Mouse (Mus musculus) embryonic stem cell, embryonic (primary cell): ENCODE measurements around the gene Meioc.

Experiments
- CTCF ChIA-PET, 4 experiments: fragments of 300-600 bp in 2 of 4; fragments of 350-600 bp in 2 of 4; sonication (Branson Sonifier 250); formaldehyde crosslinking; loops; one replicate each; lab custom pipeline; 2022; ENCODE audit warnings: inconsistent platforms in 2 of 4; lab: Charles Lee
- POLR2A ChIA-PET, 4 experiments: fragments of 300-600 bp in 2 of 4; fragments of 350-600 bp in 2 of 4; sonication (Branson Sonifier 250); formaldehyde crosslinking; loops; one replicate each; lab custom pipeline; 2022; ENCODE audit warnings: antibody characterized with exemption in 4 of 4, inconsistent platforms in 1 of 4; lab: Charles Lee

Gene Meioc

DNA sequence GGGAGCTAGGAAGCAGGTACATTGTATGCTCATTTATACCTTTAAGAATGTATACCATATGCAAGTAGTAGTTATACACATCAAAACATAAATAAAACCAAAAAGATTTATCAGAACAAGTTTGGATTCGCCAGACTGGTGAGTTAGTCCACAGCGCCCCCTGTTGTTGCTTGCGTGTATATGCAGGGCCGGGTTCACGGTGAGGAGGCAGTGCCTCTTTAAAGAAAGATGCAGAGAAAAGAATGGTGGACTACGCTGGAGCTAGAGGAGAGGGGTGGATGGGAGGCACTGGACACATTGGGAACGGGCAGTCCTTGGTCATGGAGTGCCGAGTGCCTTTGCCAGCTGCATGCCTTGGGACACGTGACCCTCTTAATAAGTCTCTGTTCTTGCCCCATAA lies 12.1 kb upstream of the Meioc start:
- CTCF ChIA-PET: interaction anchor here (0.6 to 4.5 kb wide), 23 partner anchors 8 to 567 kb away, joined by 3 to 27 read pairs (median 4); partner anchors contain the start of gene Fam171a2 (in 1 of the 4)

GRCm38 (mm10) chr11:102652844-102653243 lies 10.7 kb upstream of the Meioc start:
- POLR2A ChIA-PET: interaction anchor here in 2 of 4 experiments (0.7 to 1.2 kb wide), 4 partner anchors 13 to 83 kb away, joined by 3 to 5 read pairs (median 4); partner anchors contain the start of gene Ccdc43 (in 1 of the 2)
- CTCF ChIA-PET: interaction anchor here (0.6 to 4.5 kb wide), 30 partner anchors 8 to 344 kb away, joined by 3 to 27 read pairs (median 4); partner anchors contain the start of gene Fzd2 (in 1 of the 4)

More for the DNA sequence above, 12.1 kb upstream of the Meioc start:
- POLR2A ChIA-PET: no interaction called here

DNA sequence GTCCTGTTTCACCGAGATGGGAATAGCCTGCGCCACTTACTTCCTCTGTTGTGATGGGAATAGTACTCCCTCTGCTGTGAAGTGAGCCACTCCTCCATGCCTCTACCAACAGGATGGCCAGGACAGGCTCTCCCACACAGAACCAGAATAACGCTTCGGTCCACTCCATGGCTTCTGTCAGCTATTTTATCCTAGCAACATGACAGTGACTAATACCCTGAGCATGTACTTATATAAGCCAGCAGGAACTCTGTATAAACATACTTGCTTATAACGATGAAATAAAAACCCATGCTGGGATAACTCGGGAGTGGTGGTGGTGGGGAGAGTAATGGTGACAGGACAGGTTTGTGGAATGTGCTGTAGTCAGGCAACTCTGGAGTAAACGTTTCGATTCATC lies 7.6 kb upstream of the Meioc start:
- ChIA-PET CTCF (interaction anchor here in 2 of 4 experiments (0.9 to 1.9 kb wide), 3 partner anchors 56 to 83 kb away, joined by 4 to 5 read pairs (median 5); no protein-coding TSS in a partner anchor), POLR2A (interaction anchor here in 1 of 4 experiments (1.2 to 1.4 kb wide), 2 partner anchors 9 to 87 kb away, joined by 3 to 4 read pairs; no protein-coding TSS in a partner anchor)

DNA sequence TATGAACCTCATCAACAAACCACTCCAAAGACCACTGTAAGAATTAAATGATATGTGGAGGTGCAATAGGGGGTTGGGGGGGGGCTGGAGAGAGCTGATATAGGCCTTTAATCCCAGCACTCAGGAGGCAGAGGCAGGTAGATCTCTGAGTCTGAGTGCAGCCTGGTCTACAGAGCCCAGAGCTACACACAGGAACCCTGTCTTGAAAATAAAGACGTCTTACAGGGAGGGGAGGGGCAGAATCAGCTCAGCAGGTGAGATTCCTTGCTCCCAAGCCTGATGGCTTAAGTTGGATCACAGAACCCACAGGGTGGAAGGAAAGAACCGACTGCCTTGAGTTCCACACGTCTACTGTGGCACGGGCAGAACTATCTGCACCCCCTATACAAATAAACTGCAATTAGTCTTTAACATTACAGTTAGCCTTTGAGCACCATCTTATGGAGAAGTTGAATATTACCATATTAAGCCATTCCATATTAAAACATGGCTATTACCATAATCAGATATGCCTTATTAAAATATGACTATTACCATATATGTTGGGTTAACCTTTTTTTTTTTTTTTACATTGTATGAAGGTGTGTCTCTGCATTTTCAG lies 7.1 kb upstream of the Meioc start:
- POLR2A ChIA-PET: interaction anchor here in 2 of 4 experiments (0.6 to 1.4 kb wide), 3 partner anchors 9 to 90 kb away, joined by 3 to 4 read pairs (median 3); no protein-coding TSS in a partner anchor

DNA sequence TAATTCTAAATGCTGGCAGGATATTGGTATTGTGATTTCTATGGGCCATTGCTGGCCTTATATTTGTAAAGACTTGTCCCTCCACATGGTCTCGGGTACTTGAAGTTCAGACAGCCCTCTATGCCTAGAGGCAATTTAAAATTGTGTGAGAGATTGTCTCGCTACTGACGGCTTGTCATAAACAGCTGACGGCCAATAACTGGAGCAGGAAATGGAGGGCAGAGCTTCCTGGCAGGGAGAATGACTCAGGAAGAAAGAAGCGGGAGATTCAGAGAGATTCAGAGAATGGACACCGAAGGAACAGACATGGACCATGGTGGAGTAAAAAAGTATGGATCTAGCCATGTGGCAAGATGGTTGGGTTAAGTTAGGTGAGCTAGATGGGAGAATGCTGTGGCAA lies 6.6 kb upstream of the Meioc start:
- POLR2A ChIA-PET: interaction anchor here in 2 of 4 experiments (0.6 to 1.4 kb wide), 3 partner anchors 8 to 90 kb away, joined by 3 to 4 read pairs (median 3); no protein-coding TSS in a partner anchor
- CTCF ChIA-PET: interaction anchor here in 2 of 4 experiments (0.5 to 1.9 kb wide), 5 partner anchors 57 to 1427 kb away, joined by 3 to 5 read pairs (median 5); no protein-coding TSS in a partner anchor

More for the DNA sequence above, 7.1 kb upstream of the Meioc start:
- CTCF ChIA-PET: interaction anchor here in 3 of 4 experiments (0.5 to 1.9 kb wide), 5 partner anchors 57 to 409 kb away, joined by 4 to 5 read pairs (median 5); no protein-coding TSS in a partner anchor

- POLR2A ChIA-PET: interaction anchor here in 3 of 4 experiments (0.5 to 2.5 kb wide), 20 partner anchors 9 to 604 kb away, joined by 3 to 11 read pairs (median 4); partner anchors contain the start of genes C1ql1 (in 1 of the 3), Fzd2 (in 1 of the 3) and Gpatch8 (in 1 of the 3)
- CTCF ChIA-PET: interaction anchor here in 3 of 4 experiments (0.5 to 1.5 kb wide), 16 partner anchors 12 to 527 kb away, joined by 3 to 7 read pairs (median 4); partner anchors contain the start of gene Fzd2 (in 1 of the 3)
Observed at GRCm38 (mm10) chr11:102665151-102665550, 1.6 kb downstream of the Meioc start.

DNA sequence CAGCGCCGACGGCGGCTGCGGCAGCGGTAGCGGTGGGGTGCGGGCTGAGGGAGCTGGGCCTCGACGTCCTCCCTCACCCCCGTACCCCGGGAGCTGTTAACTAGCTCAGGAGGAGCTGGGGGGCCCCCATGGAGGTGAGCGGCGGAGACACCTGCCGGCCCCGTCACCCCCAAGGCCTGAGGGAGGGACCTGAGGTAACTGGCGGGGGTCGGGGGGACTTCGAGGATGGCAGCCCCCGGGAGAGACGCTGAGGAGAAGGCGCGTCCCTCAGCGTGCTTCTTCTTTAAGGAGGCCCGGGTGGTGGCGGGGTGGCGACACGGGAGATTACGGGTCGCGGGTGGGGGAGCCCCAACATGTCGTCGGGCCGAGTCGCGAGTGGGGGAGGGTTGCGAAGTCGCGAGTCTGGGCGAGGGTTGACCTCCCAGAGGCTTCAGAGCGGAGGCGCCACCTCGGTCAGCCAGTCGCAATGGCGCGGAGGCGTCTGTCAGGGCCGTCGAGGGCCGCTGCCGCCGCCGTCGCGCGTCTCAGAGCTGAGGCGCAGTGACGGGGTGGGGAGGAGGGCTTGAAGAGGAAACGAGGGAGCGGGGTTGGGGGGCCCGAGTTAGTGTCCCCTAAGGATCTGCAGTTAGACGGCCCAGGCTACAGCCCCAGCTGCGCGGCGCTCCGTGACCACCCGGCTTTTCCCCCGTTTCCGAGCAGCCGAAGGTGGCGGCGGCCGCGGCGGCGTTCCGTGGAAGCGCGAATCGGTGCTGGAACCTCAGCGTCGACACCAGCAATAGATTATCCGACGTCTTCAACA lies 2.3 kb downstream of the Meioc start:
- ChIA-PET POLR2A (interaction anchor here in 3 of 4 experiments (0.5 to 2.5 kb wide), 13 partner anchors 10 to 450 kb away, joined by 3 to 6 read pairs (median 4); partner anchors contain the start of genes Fzd2 (in 1 of the 3), Gpatch8 (in 1 of the 3) and Hexim1 (in 1 of the 3)), CTCF (interaction anchor here (0.6 to 1.5 kb wide), 10 partner anchors 13 to 527 kb away, joined by 3 to 7 read pairs (median 4); partner anchors contain the start of gene Fzd2 (in 1 of the 4))

- ChIA-PET POLR2A (interaction anchor here (0.6 to 2.0 kb wide), 19 partner anchors 8 to 658 kb away, joined by 3 to 10 read pairs (median 3); partner anchors contain the start of gene Tmub2 (in 1 of the 4)), CTCF (interaction anchor here (0.5 to 1.8 kb wide), 58 partner anchors 9 to 965 kb away, joined by 3 to 11 read pairs (median 3); partner anchors contain the start of genes Adam11 (in 1 of the 4), C1ql1 (in 1 of the 4), Fzd2 (in 1 of the 4) and Gm11627 (in 1 of the 4))
Observed at GRCm38 (mm10) chr11:102690162-102690561, 26.6 kb downstream of the Meioc start.

DNA sequence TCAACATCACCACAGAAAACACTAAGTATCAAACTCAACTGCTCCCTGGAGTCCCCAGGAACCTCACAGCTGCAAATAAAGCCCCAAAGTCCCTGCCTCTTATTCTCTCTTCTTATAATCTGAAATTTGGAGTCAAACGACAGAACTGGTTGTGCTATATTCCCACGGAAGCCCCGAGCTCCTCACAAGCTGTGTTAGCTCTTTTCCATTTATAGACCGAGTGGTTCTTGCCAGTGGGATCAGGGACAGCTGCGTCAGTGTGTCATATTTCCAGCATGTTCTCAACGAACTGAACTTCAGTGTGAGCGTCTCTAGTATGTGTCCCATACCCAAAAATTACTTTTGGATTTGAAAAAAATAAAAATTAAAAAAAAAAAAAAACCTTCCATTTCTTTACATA lies 31.8 kb downstream of the Meioc start:
- ChIA-PET POLR2A (interaction anchor here in 2 of 4 experiments (0.7 to 1.9 kb wide), 5 partner anchors 9 to 1464 kb away, joined by 3 to 5 read pairs (median 4); no protein-coding TSS in a partner anchor), CTCF (interaction anchor here in 2 of 4 experiments (0.6 to 0.7 kb wide), 2 partner anchors 79 to 197 kb away, joined by 3 to 5 read pairs; no protein-coding TSS in a partner anchor)

- ChIA-PET CTCF (interaction anchor here in 1 of 4 experiments (0.6 to 1.4 kb wide), 3 partner anchors 59 to 195 kb away, joined by 3 to 4 read pairs (median 3); partner anchors contain the start of gene Gm11627), POLR2A (interaction anchor here in 3 of 4 experiments (0.5 to 1.4 kb wide), 13 partner anchors 8 to 487 kb away, joined by 3 to 6 read pairs (median 3); partner anchors contain the start of gene Meioc (in 1 of the 3))
Observed at GRCm38 (mm10) chr11:102697338-102698017, 34.0 kb downstream of the Meioc start, which contains the start of gene Ccdc43. Gene Ccdc43, minus strand, starts transcription at chr11:102697782.

- ChIA-PET POLR2A (interaction anchor here in 3 of 4 experiments (0.5 to 1.4 kb wide), 11 partner anchors 8 to 488 kb away, joined by 3 to 6 read pairs (median 3); partner anchors contain the start of gene Meioc (in 1 of the 3)), CTCF (interaction anchor here in 1 of 4 experiments (0.6 to 1.4 kb wide), 3 partner anchors 59 to 195 kb away, joined by 3 to 4 read pairs (median 3); partner anchors contain the start of gene Gm11627)
Observed at GRCm38 (mm10) chr11:102698018-102698476, 34.5 kb downstream of the Meioc start.

DNA sequence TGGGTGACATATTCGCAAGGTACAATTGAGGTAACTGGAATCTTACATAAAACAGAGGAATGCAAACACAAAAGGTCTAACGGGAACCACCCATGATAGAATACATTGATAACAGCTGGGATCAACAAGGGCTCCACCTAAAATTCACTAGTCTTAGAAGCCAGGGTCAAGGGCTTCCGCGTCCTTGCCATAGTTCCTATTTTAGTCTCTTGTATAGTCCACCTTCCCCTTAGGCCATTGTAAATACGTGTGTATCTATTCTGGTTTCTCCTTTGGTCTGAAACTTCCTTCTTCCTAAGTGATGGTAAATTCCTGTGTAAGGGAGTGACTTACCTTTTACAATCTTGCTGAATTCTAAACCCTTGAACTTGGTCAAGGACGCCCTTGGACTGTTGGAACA lies 38.7 kb downstream of the Meioc start:
- POLR2A ChIA-PET: interaction anchor here in 1 of 4 experiments (0.6 to 1.6 kb wide), 2 partner anchors 12 to 190 kb away, joined by 3 to 4 read pairs; no protein-coding TSS in a partner anchor
- CTCF ChIA-PET: interaction anchor here in 2 of 4 experiments (0.6 to 1.6 kb wide), 2 partner anchors 12 to 133 kb away, joined by 3 to 5 read pairs; no protein-coding TSS in a partner anchor

- CTCF ChIA-PET: interaction anchor here in 1 of 4 experiments (2.8 kb wide), 1 partner anchor 16 kb away, joined by 8 read pairs; no protein-coding TSS in a partner anchor
- POLR2A ChIA-PET: no interaction called here
Observed at GRCm38 (mm10) chr11:102712411-102712810, 48.9 kb downstream of the Meioc start.

GRCm38 (mm10) chr11:102714578-102714977 lies 51.1 kb downstream of the Meioc start:
- POLR2A ChIA-PET: interaction anchor here in 1 of 4 experiments (1.3 kb wide), 1 partner anchor 401 kb away, joined by 3 read pairs; the partner anchor contains the start of gene Hexim1
- CTCF ChIA-PET: interaction anchor here in 3 of 4 experiments (0.6 to 1.1 kb wide), 8 partner anchors 11 to 1388 kb away, joined by 3 read pairs; no protein-coding TSS in a partner anchor

DNA sequence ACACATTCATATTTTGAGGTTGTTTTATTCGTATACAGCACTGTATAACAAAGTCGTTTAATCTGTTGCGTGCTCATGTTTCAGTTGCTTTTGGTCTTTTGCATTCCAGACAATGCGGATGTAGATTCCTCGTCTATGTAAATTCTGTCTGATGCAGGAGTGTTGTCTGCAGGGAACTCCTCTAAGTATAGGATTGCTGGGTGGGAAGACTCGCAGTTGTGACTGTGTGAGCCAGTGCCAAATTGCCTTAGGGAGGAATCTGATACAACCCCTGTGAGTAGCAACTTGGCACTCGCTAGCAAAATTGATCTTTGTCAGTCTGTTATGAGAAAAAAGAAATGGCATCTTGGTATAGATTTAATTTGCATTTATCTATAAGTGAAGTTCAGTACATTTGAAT lies 52.6 kb downstream of the Meioc start:
- ChIA-PET POLR2A (no interaction called here), CTCF (interaction anchor here in 1 of 4 experiments (0.5 kb wide), 1 partner anchor 369 kb away, joined by 4 read pairs; no protein-coding TSS in a partner anchor)

DNA sequence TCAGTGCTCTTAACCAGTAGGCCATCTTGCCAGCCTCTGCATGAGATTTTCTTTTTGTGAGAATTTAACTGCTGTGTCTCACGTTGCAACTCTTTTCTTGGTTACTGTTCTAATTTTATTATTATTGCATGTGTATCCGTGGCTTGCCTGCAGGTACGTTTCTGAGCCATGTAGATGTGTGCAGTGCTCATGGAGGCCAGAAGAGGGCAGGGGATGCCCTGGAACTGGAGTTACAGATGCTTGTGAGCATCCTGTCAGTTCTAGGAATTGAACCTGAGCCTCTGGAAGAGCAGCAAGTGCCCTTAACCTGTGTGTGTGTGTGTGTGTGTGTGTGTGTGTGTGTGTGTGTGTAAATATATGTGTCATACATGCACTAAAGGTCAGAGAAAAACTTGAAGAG lies 62.1 kb downstream of the Meioc start:
- CTCF ChIA-PET: interaction anchor here (0.6 to 1.7 kb wide), 12 partner anchors 10 to 967 kb away, joined by 3 to 10 read pairs (median 4); no protein-coding TSS in a partner anchor

More for the DNA sequence above, 62.1 kb downstream of the Meioc start:
- POLR2A ChIA-PET: no interaction called here
